Mouse (Mus musculus) thymus, adult 18-20 months (tissue): Measurements from ENCODE around the gene Fam198b.

Source experiments
- DNase-seq, 2 experiments: peaks; one replicate each; pipeline ENCODE4 v3.0.0; 2022; ENCODE audit warnings: mixed read lengths in 2 of 2

The Fam198b gene

GRCm38 (mm10) chr3:79989911-79990310 lies 105.6 kb downstream of the Fam198b start:
- no peak for DNase-seq

DNA sequence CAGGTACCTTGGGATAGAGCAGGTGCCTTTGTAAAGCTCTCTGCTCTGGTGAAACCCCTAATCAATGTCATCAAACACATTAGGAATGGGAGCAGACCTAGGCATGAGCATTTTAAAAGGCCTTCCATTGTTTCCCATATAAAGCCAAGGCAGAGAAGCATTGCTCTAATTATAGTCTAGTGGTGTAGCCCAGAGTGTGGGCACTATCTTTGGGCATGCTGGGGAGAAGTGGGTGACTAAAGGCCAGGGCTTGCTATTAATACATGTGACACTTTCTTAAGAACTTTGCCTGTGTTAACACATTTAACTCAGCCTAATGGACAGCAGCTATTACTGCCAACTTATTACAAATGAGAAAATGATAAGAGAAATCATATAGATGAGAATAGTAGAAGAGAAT lies 106.1 kb downstream of the Fam198b start:
- no peak for DNase-seq

DNA sequence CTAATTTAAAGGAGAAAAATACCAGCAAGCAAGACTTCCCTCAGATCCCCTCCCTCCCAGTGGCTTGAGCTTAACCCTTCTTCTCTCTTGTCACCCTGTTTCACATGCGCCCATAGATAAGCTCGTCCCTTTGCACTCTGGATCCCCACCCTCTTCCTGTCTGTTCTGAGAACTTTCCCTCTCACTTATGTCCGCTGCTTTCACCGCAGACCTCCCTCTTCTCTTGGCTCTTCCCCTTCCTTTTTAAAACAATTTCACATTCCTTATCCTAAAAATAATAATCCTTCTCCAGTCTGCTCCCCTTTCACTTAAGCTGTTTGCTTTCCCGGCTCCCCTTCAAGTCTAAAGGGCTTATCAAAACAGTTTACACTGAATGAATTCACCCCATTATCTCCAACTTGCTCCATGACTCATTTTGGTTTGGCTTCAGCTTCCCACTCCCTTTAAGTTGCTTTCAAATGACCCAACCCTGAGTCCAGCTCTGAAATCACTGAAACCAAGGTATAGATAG lies 109.8 kb downstream of the Fam198b start:
- DNase-seq = no peak

DNA sequence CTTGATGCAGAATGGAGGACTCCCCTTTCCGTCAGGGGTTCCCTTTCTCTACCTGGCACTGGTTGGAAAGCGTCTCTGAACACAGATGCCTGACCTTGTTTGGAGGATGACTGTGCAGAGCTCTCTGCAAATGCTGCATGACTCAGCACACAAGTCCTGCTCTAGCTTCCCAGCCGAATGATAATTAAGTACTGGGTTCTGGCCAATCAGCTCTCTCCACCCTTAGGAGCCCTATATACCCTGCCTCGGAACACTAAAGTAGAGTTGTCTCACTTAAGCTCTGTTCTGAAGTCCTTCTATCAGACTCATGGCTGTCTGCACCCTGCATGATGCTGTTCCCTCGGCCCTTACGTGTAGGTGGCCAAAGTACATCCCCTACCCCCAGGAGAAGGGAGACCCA lies 111.4 kb downstream of the Fam198b start:
- DNase-seq = no peak
